Mouse (Mus musculus) heart, adult 2 months (tissue): ENCODE data around the gene Tnfrsf17. TPM values are rescaled to one million over a fixed set of nuclear protein-coding genes. Genes with fewer than 3 reads are reported as not detected.

Experiments
- DNase-seq, 2 experiments: peaks; one replicate each; pipeline ENCODE4 v3.0.0; 2021
- H3K27ac ChIP-seq: fragments of 200-600 bp; 2 replicates; pipeline ENCODE4 v1.8.1; 2022
- H3K27me3 ChIP-seq: fragments of 200-500 bp; 2 replicates; pipeline ENCODE4 v1.6.1; 2012; ENCODE audit warnings: mild to moderate bottlenecking, low read length, inconsistent platforms, mixed read lengths; ENCODE audit not compliant: control insufficient read depth, insufficient read depth
- H3K36me3 ChIP-seq: fragments of 200-500 bp; 2 replicates; pipeline ENCODE4 v1.6.1; 2012; ENCODE audit warnings: low read length, inconsistent platforms; ENCODE audit not compliant: control insufficient read depth, insufficient read depth
- H3K4me1 ChIP-seq: fragments of 200-500 bp; 2 replicates; pipeline ENCODE4 v1.6.1; 2011; ENCODE audit warnings: low read length; ENCODE audit not compliant: control insufficient read depth, insufficient read depth
- H3K4me3 ChIP-seq: fragments of 200-600 bp; 2 replicates; pipeline ENCODE4 v1.8.1; 2022
- H3K79me2 ChIP-seq: fragments of 200-500 bp; replicated peaks from 2 replicates; pipeline ENCODE4 v1.6.1; 2012; ENCODE audit warnings: mild to moderate bottlenecking, inconsistent platforms, low read length, moderate library complexity, mixed read lengths; ENCODE audit not compliant: control insufficient read depth, insufficient read depth
- H3K9ac ChIP-seq: fragments of 200-500 bp; 2 replicates; pipeline ENCODE4 v1.6.1; 2012; ENCODE audit warnings: low read depth, mild to moderate bottlenecking, control low read depth, inconsistent platforms, low read length, mixed read lengths
- CTCF ChIP-seq: fragments of 200-600 bp; IDR thresholded peaks from 2 replicates; pipeline ENCODE4 v1.8.1; 2022; ENCODE audit warnings: antibody characterized with exemption, mild to moderate bottlenecking, moderate library complexity
- EP300 ChIP-seq: fragments of 200-500 bp; IDR thresholded peaks from 2 replicates; pipeline ENCODE4 v1.6.1; 2011; ENCODE audit warnings: low read depth, low read length, control low read depth; ENCODE audit not compliant: insufficient read depth
- POLR2A ChIP-seq: fragments of 200-500 bp; IDR thresholded peaks from 2 replicates; pipeline ENCODE4 v1.6.1; 2011; ENCODE audit warnings: mild to moderate bottlenecking, low read depth, low read length, control low read depth; ENCODE audit not compliant: insufficient read depth
- WGBS: fragments of 180-500 bp; shearing (Covaris S2); methylation state at CpG from one replicate; pipeline ENCODE4 v1.1.7; 2018; 5-methylcytosine and 5-hydroxymethylcytosine counted together
- intact Hi-C: fragments of 180-260 bp; cut with DNase I; formaldehyde crosslinking; loops from one replicate; pipeline ENCODE4 v1.15.1; 2025
- polyA plus RNA-seq: library from polyadenylated mRNA; depleted of rRNA; stranded (reverse); fragments of >200 nt; gene quantifications from 2 replicates; pipeline ENCODE4 v1.2.3, GENCODE M21; 2012; rRNA removed
- total RNA-seq, 2 experiments: library from RNA; stranded (reverse); gene quantifications; 2 replicates each; pipeline ENCODE4 v1.2.3; 2021

Tnfrsf17 gene
- total and polyA plus RNA-seq, 3 experiments: 0.41 TPM; not detected in 2

GRCm38 (mm10) chr16:11368412-11368811 is 54.8 kb downstream of the Tnfrsf17 start:
- Histone ChIP-seq H3K4me3 (no peak overlapping the region), H3K27ac (no peak overlapping the region), H3K36me3 (no peaks in the 10 kb centered on the region), H3K79me2 (no peaks in the 10 kb centered on the region), H3K27me3 (no peaks in the 10 kb centered on the region), H3K9ac (no peak overlapping the region), H3K4me1 (no peaks in the 10 kb centered on the region)
- DNase-seq: no peak
- WGBS: 96% methylated on average over 3 of the region's 3 CpGs
- TF ChIP-seq CTCF (no peak), EP300 (no peak), POLR2A (no peak)
- intact Hi-C loops: no loop called here

GRCm38 (mm10) chr16:11369162-11369561 is 55.5 kb downstream of the Tnfrsf17 start:
- no peak for TF ChIP-seq CTCF
- TF ChIP-seq EP300: no peak
- no peak for TF ChIP-seq POLR2A
- 53% methylated on average over 4 of the region's 4 CpGs for WGBS
- intact Hi-C loops: no loop called here
- H3K36me3 ChIP-seq: no peaks in the 10 kb centered on the region
- no peak overlapping the region for H3K4me3 ChIP-seq
- no peaks in the 10 kb centered on the region for H3K27me3 ChIP-seq
- H3K27ac ChIP-seq: no peak overlapping the region
- DNase-seq: no peak
- no peak overlapping the region for H3K9ac ChIP-seq
- H3K4me1 ChIP-seq: no peaks in the 10 kb centered on the region
- H3K79me2 ChIP-seq: no peaks in the 10 kb centered on the region

GRCm38 (mm10) chr16:11369642-11370041 is 56.0 kb downstream of the Tnfrsf17 start:
- Histone ChIP-seq H3K27me3 (no peaks in the 10 kb centered on the region), H3K36me3 (no peaks in the 10 kb centered on the region), H3K4me3 (no peak overlapping the region), H3K79me2 (no peaks in the 10 kb centered on the region), H3K9ac (no peak overlapping the region), H3K27ac (no peak overlapping the region), H3K4me1 (no peaks in the 10 kb centered on the region)
- 15% methylated on average over 1 of the region's 1 CpGs for WGBS
- intact Hi-C loops: no loop called here
- no peak for DNase-seq
- no peak for TF ChIP-seq POLR2A
- TF ChIP-seq CTCF: no peak
- TF ChIP-seq EP300: no peak

Other genes with a start within 250 kb of the Tnfrsf17 start
- 10 to 100 TPM; 19.6 to 25.0 TPM for gene Litaf, start 247.7 kb upstream of the Tnfrsf17 start, total RNA-seq
- gene Litaf, start 247.7 kb upstream of the Tnfrsf17 start, polyA plus RNA-seq: 38.1 and 47.3 TPM in 2 replicates
- 10 to 100 TPM; 13.0 to 14.8 TPM for gene Txndc11, start 179.2 kb upstream of the Tnfrsf17 start, total RNA-seq
- 11.2 and 17.8 TPM in 2 replicates for gene Txndc11, start 179.2 kb upstream of the Tnfrsf17 start, polyA plus RNA-seq
- 10 to 100 TPM; 24.2 to 24.3 TPM for gene Zc3h7a, start 137.4 kb upstream of the Tnfrsf17 start, total RNA-seq
- gene Zc3h7a, start 137.4 kb upstream of the Tnfrsf17 start, polyA plus RNA-seq: 27.5 and 47.0 TPM in 2 replicates
- gene Rsl1d1, start 110.5 kb upstream of the Tnfrsf17 start, total RNA-seq: 10 to 100 TPM; 51.6 to 52.8 TPM
- 9.4 and 17.3 TPM in 2 replicates for gene Rsl1d1, start 110.5 kb upstream of the Tnfrsf17 start, polyA plus RNA-seq
- 10 to 100 TPM; 59.3 to 62.0 TPM for gene Gspt1, start 59.5 kb upstream of the Tnfrsf17 start, total RNA-seq
- 15.6 and 32.9 TPM in 2 replicates for gene Gspt1, start 59.5 kb upstream of the Tnfrsf17 start, polyA plus RNA-seq
- gene Snx29, start 9.1 kb downstream of the Tnfrsf17 start, total RNA-seq: 1 to 10 TPM; 8.9 to 9.9 TPM
- 2.6 and 4.6 TPM in 2 replicates for gene Snx29, start 9.1 kb downstream of the Tnfrsf17 start, polyA plus RNA-seq